18 mouse cellular contexts compared by ENCODE assay signal in the genomic region with DNA sequence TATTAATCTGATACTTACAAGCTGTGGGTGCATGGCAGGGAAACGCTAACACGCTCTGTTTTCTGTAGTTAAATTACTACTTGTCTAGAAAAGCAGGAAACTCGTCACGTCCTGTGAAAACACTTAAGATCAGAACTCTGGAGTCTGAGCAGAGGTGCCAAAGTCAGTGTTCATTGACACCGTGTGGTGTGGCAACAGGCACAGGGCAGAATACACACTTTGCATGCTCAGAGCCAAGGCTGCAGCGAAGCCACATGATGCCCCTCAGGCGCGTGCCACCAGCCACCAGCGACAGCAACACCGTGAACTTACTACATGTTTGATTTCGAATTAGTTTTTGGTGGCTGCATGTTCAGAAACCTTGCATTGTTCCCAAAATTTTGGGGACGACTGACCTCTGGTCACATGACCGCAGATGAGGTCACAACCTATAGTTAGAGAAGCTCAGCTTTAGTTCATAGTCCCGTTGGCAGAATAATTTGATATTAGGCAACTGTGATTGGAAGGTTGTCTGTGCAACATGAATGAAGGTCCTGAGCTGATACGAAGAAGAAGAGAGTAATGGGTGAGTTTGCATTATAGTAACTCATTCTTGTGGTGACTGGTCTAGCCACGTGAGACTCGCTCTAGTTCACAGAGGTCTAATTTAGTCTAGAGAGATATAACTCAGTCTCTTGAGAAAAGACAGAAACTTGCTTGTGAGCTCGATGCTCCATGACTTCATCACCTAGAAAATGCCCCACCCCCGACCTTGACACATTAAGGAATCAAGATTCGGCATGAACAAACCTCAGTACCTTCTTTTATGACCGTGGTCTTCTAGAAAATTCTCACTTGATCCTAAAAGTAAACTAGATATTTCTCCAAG. TPM values are rescaled to one million over a fixed set of nuclear protein-coding genes. Genes with fewer than 3 reads are reported as not detected.
DNase-seq lines count a peak whose midpoint lies in the region; ATAC-seq and TF ChIP-seq lines count a peak whose summit lies in the region.
"Had no signal": no experiment of that assay in that cellular context is flagged by ENCODE, and none has a peak within 500 bp of the region (broad histone marks: within the 10 kb centered on the region; RNA-seq: fewer than 3 reads in every experiment).

No protein-coding gene starts in this region.

- 81% methylated on average over 21 of the region's 21 CpGs for WGBS in heart, embryonic 10.5 days
- WGBS in thymus, adult 2 months: 54% methylated on average over 21 of the region's 21 CpGs
- WGBS in kidney, embryonic 16.5 days: 85% methylated on average over 21 of the region's 21 CpGs
- WGBS in forebrain, postnatal 0 days: 93% methylated on average over 21 of the region's 21 CpGs

- TF ChIP-seq POLR2A in thymus, adult 2 months (IDR thresholded peaks at IDR 0.05; ENCODE audit: control insufficient read depth, extremely low read depth, insufficient read depth, low read length, poor library complexity): 0 out of 2 replicates have a peak, but pooled peaks have one; percentile 20

- no peak for TF ChIP-seq CTCF in thymus, adult 2 months (IDR thresholded peaks at IDR 0.05; ENCODE audit: borderline replicate concordance, control insufficient read depth, extremely low read depth, insufficient read depth, low read length, poor library complexity)
- TF ChIP-seq CTCF in forebrain, postnatal 0 days (IDR thresholded peaks at IDR 0.05; ENCODE audit: low read depth): no peak

- H3K36me3 ChIP-seq in heart, embryonic 10.5 days: no peaks in the 10 kb centered on the region
- no peaks in the 10 kb centered on the region for H3K36me3 ChIP-seq in thymus, adult 2 months (ENCODE audit: control insufficient read depth, insufficient read depth, low read length)
- H3K36me3 ChIP-seq in kidney, embryonic 16.5 days (ENCODE audit: insufficient read depth, low read length): no peaks in the 10 kb centered on the region
- H3K36me3 ChIP-seq in forebrain, postnatal 0 days (ENCODE audit: insufficient read depth): no peaks in the 10 kb centered on the region
- H3K36me3 ChIP-seq: embryonic facial prominence, embryonic 13.5 days; forebrain, embryonic 12.5 days; limb, embryonic 13.5 days; neural tube, embryonic 12.5 days had no signal

- no peak overlapping the region for H3K9ac ChIP-seq in kidney, embryonic 16.5 days (replicated peaks; ENCODE audit: low read length)
- no peak overlapping the region for H3K9ac ChIP-seq in forebrain, postnatal 0 days
- H3K9ac ChIP-seq: embryonic facial prominence, embryonic 13.5 days; forebrain, embryonic 12.5 days; limb, embryonic 13.5 days; neural tube, embryonic 12.5 days had no signal

- peaks cover 29% of the 10 kb centered on the region for H3K4me1 ChIP-seq in heart, embryonic 10.5 days
- H3K4me1 ChIP-seq in thymus, adult 2 months (replicated peaks; ENCODE audit: control insufficient read depth, insufficient read depth, low read length): peaks cover 31% of the 10 kb centered on the region
- peaks cover 24% of the 10 kb centered on the region for H3K4me1 ChIP-seq in kidney, embryonic 16.5 days (ENCODE audit: insufficient read depth, low read length)
- H3K4me1 ChIP-seq in forebrain, postnatal 0 days (ENCODE audit: insufficient read depth): no peaks in the 10 kb centered on the region

- ATAC-seq in CD4-positive, CD25-positive, alpha-beta regulatory T cell, adult 4 months: peak; percentile 77
- ATAC-seq in hematopoietic stem cell, adult 5-6 weeks (replicated peaks in 1 of 2; ENCODE audit: insufficient read depth in 1 of 2, low FRiP score in 2 of 2, low TSS enrichment in 1 of 2, low read depth in 1 of 2, poor library complexity in 2 of 2, severe bottlenecking in 2 of 2): peak; percentile 18 to 60; a peak in 3 of 4 replicates
- no peak for ATAC-seq in kidney, embryonic 16.5 days (ENCODE audit: low FRiP score, low TSS enrichment)
- no peak for ATAC-seq in forebrain, postnatal 0 days

- no peak for DNase-seq in heart, embryonic 10.5 days (ENCODE audit: low spot score)
- no peak for DNase-seq in heart, adult 18-20 months
- peak; percentile 46 for DNase-seq in thymus, adult 2 months
- DNase-seq in kidney, postnatal 4 days: no peak
- DNase-seq in forebrain, postnatal 0 days: no peak
- DNase-seq: adrenal gland, adult 2 months; cerebellum, postnatal 14 days; gastrocnemius, adult 2 months; layer of hippocampus, postnatal 36 days; lung, adult 2 months had no signal

- no peak overlapping the region for H3K4me2 ChIP-seq in kidney, embryonic 16.5 days (replicated peaks; ENCODE audit: low read depth, low read length)
- no peak overlapping the region for H3K4me2 ChIP-seq in forebrain, postnatal 0 days (ENCODE audit: low read depth)
- H3K4me2 ChIP-seq: forebrain, embryonic 12.5 days had no signal

- no peaks in the 10 kb centered on the region for H3K9me3 ChIP-seq in heart, embryonic 10.5 days
- no peaks in the 10 kb centered on the region for H3K9me3 ChIP-seq in kidney, embryonic 16.5 days (ENCODE audit: low read length)
- H3K9me3 ChIP-seq in forebrain, postnatal 0 days (ENCODE audit: low read length): no peaks in the 10 kb centered on the region
- H3K9me3 ChIP-seq: embryonic facial prominence, embryonic 13.5 days; forebrain, embryonic 12.5 days; limb, embryonic 13.5 days; neural tube, embryonic 12.5 days had no signal

- no peaks in the 10 kb centered on the region for H3K27me3 ChIP-seq in heart, embryonic 10.5 days (ENCODE audit: insufficient read depth, poor library complexity, severe bottlenecking)
- no peaks in the 10 kb centered on the region for H3K27me3 ChIP-seq in thymus, adult 2 months (ENCODE audit: control insufficient read depth, insufficient read depth, low read length)
- no peaks in the 10 kb centered on the region for H3K27me3 ChIP-seq in kidney, embryonic 16.5 days (ENCODE audit: insufficient read depth, low read length)
- H3K27me3 ChIP-seq in forebrain, postnatal 0 days (ENCODE audit: insufficient read depth, low read length): no peaks in the 10 kb centered on the region
- H3K27me3 ChIP-seq: embryonic facial prominence, embryonic 13.5 days; forebrain, embryonic 12.5 days; limb, embryonic 13.5 days; neural tube, embryonic 12.5 days had no signal

- no peak overlapping the region for H3K4me3 ChIP-seq in heart, embryonic 10.5 days
- H3K4me3 ChIP-seq in thymus, adult 2 months (ENCODE audit: control insufficient read depth, insufficient read depth, low read length): no peak overlapping the region
- H3K4me3 ChIP-seq in kidney, embryonic 16.5 days (ENCODE audit: low read length): no peak overlapping the region
- no peak overlapping the region for H3K4me3 ChIP-seq in forebrain, postnatal 0 days (ENCODE audit: low read depth, low read length)
- H3K4me3 ChIP-seq: embryonic facial prominence, embryonic 13.5 days; forebrain, embryonic 12.5 days; limb, embryonic 13.5 days; neural tube, embryonic 12.5 days had no signal

- H3K27ac ChIP-seq in heart, embryonic 10.5 days: 0 out of 2 replicates have a peak overlapping the region, but pooled peaks have one; percentile 74
- H3K27ac ChIP-seq in thymus, adult 2 months (ENCODE audit: control insufficient read depth, insufficient read depth, low read length): peak overlapping the region; percentile 82
- H3K27ac ChIP-seq in kidney, embryonic 16.5 days (ENCODE audit: low read length): no peak overlapping the region
- no peak overlapping the region for H3K27ac ChIP-seq in forebrain, postnatal 0 days (ENCODE audit: low read depth, low read length)
- H3K27ac ChIP-seq: forebrain, embryonic 12.5 days; kidney, postnatal 0 days; limb, embryonic 13.5 days; neural tube, embryonic 12.5 days had no signal

RNA-seq across cellular contexts. Expression of a gene that starts 25.6 kb away (rescaled TPM):
- polyA plus RNA-seq in heart, embryonic 10.5 days (2016; fragmentation: Nextera tagmentation; extraction: Ambion mirVana): 32.3 and 55.6 TPM in 2 replicates
- 100 to 1,000 TPM; 212 to 240 TPM for total RNA-seq in heart, adult 18-20 months (2021)
- 10 to 100 TPM; 52.9 to 65.9 TPM for polyA plus RNA-seq in CD4-positive, CD25-positive, alpha-beta regulatory T cell, adult 4 months (2017; shearing (Covaris generic))
- total RNA-seq in hematopoietic stem cell, adult 5-6 weeks (2017): 23.8 and 26.0 TPM in 2 replicates
- polyA plus RNA-seq in thymus, adult 2 months (2012; rRNA removed): 38.1 and 45.8 TPM in 2 replicates
- 40.3 and 41.9 TPM in 2 replicates for polyA plus RNA-seq in kidney, embryonic 16.5 days (2015; fragmentation: Nextera tagmentation; extraction: Ambion mirVana)
- 23.0 and 32.1 TPM in 2 replicates for total RNA-seq in forebrain, postnatal 0 days (2014; rRNA removed)
- 8.8 and 14.9 TPM in 2 replicates for polyA plus RNA-seq in forebrain, postnatal 0 days (2015; fragmentation: Nextera tagmentation; extraction: Ambion mirVana)

Comparison
In these comparisons a context has a peak if more than half of its experiments do, and no peak if none do; other contexts are left out.
1. H3K27ac ChIP-seq: peak in heart, embryonic 10.5 days (single experiment) and thymus, adult 2 months (single experiment); none in kidney, embryonic 16.5 days (single experiment) and forebrain, postnatal 0 days (single experiment).
2. ATAC-seq: peak in CD4-positive, CD25-positive, alpha-beta regulatory T cell, adult 4 months (single experiment) and hematopoietic stem cell, adult 5-6 weeks (2 of 2); none in kidney, embryonic 16.5 days (single experiment) and forebrain, postnatal 0 days (single experiment).